Mouse (Mus musculus): ENCODE measurements around the gene Wipf2.
A peak's percentile ranks its signal among the peaks of the same experiment; 100 is the strongest.
"Not testable (repeated sequence)": the region's sequence is repeated elsewhere in the genome, so short reads cannot be mapped to it uniquely, and the experiment has no call there.

Gene Wipf2

DNA sequence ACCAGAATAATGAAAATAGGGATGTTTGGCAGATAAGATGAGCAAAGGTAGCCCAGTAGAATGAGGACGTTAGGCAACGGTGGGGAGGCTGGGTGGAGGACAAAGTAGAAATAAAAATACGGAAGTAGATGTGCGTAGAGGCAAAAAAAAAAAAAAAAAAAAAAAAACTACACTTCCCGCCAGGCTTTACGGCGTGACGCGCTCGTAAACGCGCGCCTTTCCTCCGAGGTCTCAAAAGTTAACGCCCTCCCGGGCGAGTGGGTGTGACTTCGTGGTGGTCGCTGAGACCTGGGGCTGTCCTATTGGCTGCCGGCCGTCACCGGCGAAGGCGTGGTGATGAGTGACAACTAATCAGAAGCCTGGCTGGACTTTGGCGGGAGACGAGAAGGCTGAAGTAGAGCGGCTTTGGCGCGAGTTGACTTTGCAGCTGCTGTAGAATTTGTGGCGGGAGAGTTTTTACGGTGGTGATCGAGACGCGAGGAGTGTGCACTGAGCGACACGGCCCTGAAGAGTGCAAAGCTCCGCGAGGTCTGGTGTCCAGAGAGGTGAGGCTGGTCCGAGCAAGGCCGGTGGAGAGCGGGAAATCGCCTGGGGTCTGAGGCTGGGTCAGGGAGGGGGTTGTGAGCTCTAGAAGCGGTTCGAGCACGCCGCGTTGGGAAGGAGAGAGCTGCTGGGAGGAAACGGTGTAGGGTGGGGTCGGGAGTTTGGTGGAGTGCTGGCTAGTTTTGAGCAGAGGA is 44.2 kb downstream of the Wipf2 start, which contains the start of gene Cdc6:
Gene Cdc6 (plus strand): TSS at position 365 of the 737 bp plus-strand sequence.
- peak; percentile 88 for DNase-seq (ENCODE audit: low spot score)

- DNase-seq (ENCODE audit: low spot score): no peak
Measured at GRCm38 (mm10) chr11:98909654-98910053, 46.2 kb downstream of the Wipf2 start.

DNA sequence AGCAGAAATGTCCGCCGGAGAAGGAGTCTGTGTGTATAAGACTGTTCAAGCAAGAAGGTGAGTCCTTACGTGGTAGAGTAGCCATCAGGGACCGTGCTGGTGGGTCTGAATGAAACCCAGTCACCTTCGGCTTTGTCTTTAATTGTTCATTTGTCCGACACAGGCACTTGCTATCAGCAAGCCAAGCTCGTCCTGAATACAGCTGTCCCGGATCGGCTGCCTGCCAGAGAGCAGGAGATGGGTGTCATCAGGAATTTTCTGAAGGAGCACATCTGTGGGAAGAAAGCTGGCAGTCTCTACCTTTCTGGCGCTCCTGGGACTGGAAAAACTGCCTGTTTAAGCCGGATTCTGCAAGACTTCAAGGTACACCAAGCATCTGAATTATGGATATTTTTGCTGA is 47.0 kb downstream of the Wipf2 start:
- no peak for DNase-seq (ENCODE audit: low spot score)

DNA sequence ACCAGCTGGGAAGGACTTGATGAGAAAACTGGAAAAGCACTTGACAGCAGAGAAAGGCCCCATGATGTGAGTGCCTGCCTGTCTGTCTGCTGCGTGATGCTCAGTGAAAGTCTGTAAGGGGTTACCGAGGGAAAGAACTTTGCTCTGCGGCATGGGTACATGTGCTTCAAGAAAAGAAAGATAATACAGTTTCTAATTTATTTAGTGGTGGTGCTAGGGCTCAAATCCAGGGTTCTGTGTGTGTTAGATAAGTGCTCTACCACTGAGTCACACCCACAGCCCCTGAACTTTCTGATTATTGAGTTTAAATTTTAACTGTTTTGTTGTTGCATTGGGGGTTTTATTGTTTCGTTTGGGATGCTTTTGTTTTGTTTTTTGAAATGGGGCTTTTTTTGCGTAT is 48.1 kb downstream of the Wipf2 start:
- no peak for DNase-seq (ENCODE audit: low spot score)

DNA sequence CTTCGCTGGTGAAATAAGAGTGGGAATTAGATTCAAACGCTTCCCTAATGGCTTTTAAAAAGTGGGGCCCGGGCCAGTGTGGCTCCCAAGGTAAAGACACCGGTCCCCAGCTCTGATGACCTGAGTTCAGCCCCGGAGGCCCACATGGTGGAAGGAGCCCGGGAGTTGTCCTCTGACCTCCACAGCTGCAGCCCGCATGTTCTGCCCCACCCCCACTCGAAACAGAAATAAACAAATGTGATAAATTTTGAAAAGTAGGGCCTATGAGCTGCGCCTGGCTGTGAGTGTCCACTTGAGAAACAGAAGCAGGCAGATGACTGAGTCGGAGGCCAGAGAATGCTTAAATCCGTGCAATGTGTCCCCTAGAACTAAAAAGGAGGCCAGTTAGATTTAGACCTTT is 50.8 kb downstream of the Wipf2 start:
- DNase-seq (ENCODE audit: low spot score): no peak

DNA sequence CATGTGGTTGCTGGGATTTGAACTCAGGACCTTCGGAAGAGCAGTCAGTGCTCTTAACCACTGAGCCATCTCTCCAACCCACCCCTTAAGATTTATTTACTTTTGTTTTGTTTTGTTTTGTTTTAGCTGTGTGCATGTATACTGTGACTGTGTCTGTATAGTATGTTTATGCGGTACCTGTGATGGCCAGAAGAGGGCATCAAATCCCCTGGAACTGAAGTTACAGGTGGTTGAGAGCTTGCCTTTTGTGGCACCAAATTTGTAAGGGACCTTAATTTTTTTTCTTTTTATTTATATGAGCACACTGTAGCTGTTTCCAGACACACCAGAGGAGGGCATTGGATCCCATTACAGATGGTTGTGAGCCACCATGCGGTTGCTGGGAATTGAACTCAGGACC is 52.9 kb downstream of the Wipf2 start:
- not testable (repeated sequence) for DNase-seq (ENCODE audit: low spot score)

- DNase-seq (ENCODE audit: low spot score): no peak
Measured at GRCm38 (mm10) chr11:98917428-98918005, 54.1 kb downstream of the Wipf2 start.

- DNase-seq (ENCODE audit: low spot score): no peak
Measured at GRCm38 (mm10) chr11:98918231-98918630, 54.8 kb downstream of the Wipf2 start.

DNA sequence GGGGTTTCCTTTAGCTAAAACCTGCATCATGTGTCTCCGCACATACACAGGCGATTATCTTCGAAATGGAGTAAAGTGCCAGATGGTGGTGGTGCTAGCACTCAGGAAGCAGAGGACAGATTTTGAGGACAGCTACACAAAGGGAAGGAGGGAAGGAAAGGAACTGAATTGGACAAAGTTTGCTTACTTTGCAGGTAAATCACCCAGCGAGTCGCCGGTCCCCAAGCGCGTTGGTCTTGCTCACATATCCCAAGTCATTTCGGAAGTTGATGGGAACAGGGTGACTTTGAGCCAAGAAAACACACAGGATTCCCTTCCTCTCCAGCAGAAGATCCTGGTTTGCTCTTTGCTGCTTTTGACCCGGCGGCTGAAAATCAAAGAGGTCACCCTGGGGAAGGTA is 55.6 kb downstream of the Wipf2 start:
- DNase-seq (ENCODE audit: low spot score): no peak

GRCm38 (mm10) chr11:98921813-98922212 is 58.4 kb downstream of the Wipf2 start:
- not testable (repeated sequence) for DNase-seq (ENCODE audit: low spot score)

DNA sequence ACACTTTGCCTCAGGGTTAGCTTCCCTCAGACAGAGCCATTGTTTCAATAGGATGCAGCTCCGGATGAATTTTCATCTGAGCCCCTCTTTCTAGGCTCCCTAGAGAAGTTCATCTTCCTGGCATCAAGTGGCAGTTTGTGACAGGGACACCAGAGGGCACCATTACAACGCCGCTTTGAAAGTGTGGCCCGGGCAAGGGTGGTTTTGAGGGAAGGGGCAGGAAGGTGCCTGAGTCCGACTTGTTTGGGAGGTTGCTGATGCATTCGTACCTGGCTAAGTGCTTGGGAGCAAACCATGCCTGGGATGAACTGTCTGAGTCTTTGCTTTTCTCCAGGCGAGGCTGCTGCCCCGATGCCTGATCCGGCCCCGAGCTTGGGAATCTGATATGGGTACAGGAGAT is 58.9 kb downstream of the Wipf2 start:
- DNase-seq (ENCODE audit: low spot score): not testable (repeated sequence)

DNA sequence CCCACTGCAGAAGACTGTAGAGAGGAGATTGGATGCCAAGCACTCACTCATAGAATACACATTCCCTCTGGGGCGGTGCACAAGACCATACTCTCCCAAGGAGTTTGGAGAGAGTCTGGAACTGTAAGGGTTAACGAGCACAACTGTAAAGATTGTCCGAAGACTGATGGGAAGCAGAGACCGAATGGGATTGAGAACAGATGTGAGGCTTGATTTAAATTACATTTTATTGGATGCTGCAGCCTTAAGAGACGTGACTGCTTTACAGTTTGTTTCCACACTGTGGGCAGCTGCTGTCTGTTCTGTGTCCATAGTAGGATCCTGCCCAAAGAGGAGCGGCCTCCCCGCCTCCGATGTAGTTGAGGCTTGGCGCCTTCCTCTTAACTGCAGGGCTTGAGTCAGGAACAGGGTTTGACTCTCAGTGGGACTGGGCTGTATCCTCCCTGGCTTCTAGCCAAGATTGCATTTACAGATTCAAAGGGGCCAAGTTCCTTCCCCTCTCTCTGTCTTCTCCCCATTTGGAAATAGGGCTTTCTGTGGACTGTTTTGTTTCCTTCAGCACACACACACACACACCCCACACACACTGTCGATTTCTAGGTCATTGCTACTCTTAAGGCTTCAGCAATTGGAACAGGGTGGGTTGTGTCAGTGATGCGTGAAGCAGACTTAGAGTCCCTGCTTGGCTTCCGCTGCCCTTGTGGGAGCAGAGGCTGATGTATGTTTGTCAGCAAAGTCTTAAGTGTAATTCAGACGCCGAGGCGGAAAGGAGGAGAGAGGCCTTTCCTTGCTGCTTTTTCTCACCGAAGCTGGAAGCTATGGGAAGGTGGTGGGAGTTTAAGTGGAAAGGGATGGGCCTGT is 59.6 kb downstream of the Wipf2 start:
- not testable (repeated sequence) for DNase-seq (ENCODE audit: low spot score)

DNA sequence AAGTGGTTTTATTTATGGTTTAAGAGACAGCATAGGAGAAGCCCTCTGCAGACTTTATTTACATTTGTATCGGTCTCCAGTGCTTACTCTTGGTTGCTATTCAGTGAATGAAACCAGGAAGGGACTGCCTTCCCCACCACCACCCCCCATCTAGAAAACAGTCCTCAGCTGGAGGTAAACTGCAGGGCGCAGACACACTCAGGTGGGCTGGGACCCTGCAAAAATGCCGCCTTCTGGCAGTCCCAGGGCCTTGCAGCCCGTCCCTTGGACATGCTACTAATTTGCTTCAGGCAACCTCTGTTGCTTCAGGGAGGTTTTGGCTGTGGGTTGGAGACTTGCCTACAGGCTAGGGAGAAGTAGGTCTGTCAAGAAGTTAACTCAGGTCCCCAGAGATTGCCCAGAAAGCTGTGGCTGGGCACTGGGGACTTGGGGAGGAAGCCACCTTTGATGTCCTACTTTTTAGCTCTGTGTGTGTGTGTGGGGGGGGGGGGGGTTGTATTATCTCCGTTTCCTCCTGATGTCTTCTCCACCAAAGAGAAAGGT is 61.3 kb downstream of the Wipf2 start:
- DNase-seq (ENCODE audit: low spot score): no peak

DNA sequence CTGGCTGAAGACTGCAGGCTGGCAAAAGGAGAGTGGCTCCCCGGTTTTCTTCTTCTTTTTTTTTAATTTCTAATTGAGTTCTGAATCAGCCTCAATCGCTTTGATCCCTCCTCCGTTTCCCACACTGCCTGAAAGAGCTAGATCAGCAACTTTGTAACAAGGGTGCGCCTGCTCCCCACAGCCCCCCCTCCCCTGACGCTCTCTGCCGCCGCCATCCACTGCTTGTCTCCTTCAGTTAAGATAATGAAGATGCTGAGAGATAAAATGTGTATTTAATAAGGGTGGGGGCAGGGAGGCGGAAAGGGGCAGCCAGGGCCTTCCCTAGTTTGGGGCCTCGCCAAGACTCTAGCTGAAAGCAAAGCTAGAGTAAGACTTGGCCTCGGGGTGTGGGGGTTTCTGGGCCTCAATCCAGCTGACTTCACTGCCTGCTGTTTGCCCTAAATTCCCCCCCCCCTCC is 61.9 kb downstream of the Wipf2 start:
- no peak for DNase-seq (ENCODE audit: low spot score)

DNA sequence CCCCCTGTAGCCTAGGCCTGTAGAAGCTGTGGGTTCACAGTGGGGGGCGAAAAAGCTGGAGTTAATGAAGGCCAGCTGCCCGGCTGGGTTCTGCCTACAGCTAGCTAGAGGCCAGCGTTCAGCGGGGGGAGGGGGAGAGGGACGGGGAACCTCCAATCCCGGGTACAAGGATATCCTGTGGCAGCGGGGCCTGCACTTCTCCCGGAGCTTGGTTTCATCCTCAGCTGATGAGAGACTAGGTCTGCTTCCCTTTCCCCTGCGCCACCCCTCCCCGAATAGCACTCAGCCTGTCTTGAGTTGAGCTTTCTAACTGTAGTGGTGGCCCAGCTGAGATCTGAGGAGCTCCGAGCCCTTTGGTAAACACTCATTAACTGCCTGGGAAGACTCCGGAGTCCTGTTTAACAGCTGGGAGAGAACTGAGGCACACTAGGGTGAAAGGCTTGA is 62.5 kb downstream of the Wipf2 start:
- no peak for DNase-seq (ENCODE audit: low spot score)

DNA sequence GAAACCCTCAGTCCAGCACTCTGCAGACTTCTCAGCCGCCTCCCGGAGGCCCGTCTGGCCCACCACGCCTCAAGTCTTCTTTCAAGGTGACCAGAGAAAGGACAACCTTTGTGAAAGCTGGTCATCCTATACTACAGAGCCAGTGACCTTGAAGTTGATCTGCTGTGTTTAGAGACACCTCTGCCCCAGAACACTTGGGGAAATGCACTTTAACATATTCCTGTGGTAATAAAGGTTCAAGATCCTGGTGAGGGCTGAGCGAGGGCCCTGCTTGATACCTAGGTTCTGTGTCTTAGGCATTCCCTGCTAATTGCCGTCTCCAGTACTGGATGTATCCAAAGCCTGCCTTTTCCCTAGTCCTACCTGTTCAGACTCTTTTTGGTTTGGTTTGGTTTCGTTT is 63.1 kb downstream of the Wipf2 start:
- no peak for DNase-seq (ENCODE audit: low spot score)

GRCm38 (mm10) chr11:98927438-98928076 is 64.1 kb downstream of the Wipf2 start, which contains the start of gene Rara:
Rara (plus strand) TSS chr11:98927818.
- DNase-seq (ENCODE audit: low spot score): no peak

- no peak for DNase-seq (ENCODE audit: low spot score)
Measured at GRCm38 (mm10) chr11:98928186-98928893, 64.9 kb downstream of the Wipf2 start.

DNA sequence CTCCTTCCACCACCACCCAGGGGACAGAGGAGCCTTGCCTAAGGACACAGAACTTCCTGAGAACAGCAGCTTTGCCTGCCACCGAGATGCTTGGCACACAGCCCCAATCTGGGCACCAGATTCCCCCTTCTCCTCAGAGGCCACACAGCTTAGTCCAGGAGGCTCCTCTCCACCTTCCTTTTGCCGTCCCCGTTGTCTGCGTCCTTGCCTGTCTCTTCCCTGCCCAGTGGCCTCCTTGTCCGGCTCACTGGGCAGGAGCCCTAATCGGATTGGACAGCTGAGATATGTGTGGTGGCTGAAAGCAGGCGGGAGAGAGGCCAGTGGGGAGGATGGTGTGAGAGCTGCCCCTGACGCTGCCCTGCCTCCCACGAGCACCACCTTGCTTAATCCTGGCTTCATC is 66.1 kb downstream of the Wipf2 start:
- DNase-seq (ENCODE audit: low spot score): no peak

GRCm38 (mm10) chr11:98930127-98930601 is 66.7 kb downstream of the Wipf2 start:
- no peak for DNase-seq (ENCODE audit: low spot score)
